ENCODE assay signal across 8 mouse cellular contexts in the genomic region with DNA sequence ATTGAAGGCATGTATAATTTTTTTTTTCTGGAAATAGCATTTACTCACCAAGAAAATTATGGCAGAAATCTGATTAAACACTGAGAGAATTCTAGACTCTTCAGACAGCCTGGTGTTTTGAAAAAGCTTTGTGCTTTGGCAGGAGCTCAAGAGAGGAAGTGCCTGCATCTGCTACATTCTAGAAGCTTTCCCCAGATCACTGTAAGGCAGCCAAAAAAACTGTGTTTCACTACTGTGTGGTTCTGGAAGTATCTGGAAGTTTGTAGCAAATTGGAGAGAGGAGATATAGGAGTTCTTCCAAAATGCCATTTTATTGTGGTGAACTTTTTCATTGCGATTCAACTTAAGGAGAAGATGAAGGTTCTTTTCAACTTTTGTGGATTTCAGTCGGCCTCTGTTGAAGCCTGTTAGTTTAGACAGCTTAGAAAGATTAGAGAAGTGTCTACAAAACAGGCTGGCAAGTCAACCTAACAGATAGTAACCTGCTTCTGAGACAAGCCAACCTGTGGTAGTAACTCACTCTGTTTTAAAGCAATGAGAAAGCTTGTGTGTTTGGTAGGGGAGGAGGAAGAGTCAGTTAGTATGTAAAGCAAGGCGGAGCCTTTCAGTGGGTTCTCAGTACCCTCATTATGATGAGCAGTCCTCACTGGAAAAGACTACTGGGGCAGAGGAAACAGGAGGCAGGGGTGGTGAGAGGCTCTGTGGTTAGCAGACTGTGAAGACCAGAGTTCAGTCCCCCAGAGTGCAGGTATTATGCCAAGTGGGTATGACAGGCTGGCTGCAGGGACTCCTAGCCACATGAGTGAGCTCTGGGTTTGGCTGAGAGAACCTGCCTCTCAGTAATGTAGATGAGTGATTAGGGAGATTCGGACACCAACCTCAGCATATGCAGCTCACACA. TPM values are rescaled to one million over a fixed set of nuclear protein-coding genes. Genes with fewer than 3 reads are reported as not detected.
DNase-seq lines count a peak whose midpoint lies in the region; ATAC-seq and TF ChIP-seq lines count a peak whose summit lies in the region.

No protein-coding gene starts in this region.

- no peaks in the 10 kb centered on the region for H3K9me3 ChIP-seq in embryonic facial prominence, embryonic 14.5 days (ENCODE audit: control insufficient read depth, low read length)
- H3K9me3 ChIP-seq in heart, embryonic 16.5 days (replicated peaks; ENCODE audit: control insufficient read depth, low read length): no peaks in the 10 kb centered on the region
- no peaks in the 10 kb centered on the region for H3K9me3 ChIP-seq in lung, embryonic 16.5 days (ENCODE audit: control insufficient read depth, low read length)

- DNase-seq in adrenal gland, postnatal 10 days: peak; percentile 26
- no peak for DNase-seq in adrenal gland, adult 8-10 months
- DNase-seq in MN1 (ENCODE audit: low spot score): peak; percentile 45
- peak; percentile 93 for DNase-seq in embryonic facial prominence, embryonic 14.5 days (ENCODE audit: low spot score)
- DNase-seq in layer of hippocampus, adult 2 months (ENCODE audit: low spot score in 2 of 2): peak; percentile 65 to 89
- DNase-seq in thymus, postnatal 0 days (ENCODE audit: low spot score): peak; percentile 42

- peaks cover 12% of the 10 kb centered on the region for H3K4me1 ChIP-seq in embryonic facial prominence, embryonic 14.5 days (ENCODE audit: control insufficient read depth, insufficient read depth, low read length)
- peaks cover 26% of the 10 kb centered on the region for H3K4me1 ChIP-seq in heart, embryonic 16.5 days (ENCODE audit: control insufficient read depth, insufficient read depth, low read length)
- H3K4me1 ChIP-seq in lung, embryonic 16.5 days (replicated peaks; ENCODE audit: control insufficient read depth, insufficient read depth, low read length): peaks cover 15% of the 10 kb centered on the region

- H3K4me3 ChIP-seq in embryonic facial prominence, embryonic 14.5 days (ENCODE audit: low read depth, low read length): no peak overlapping the region
- no peak overlapping the region for H3K4me3 ChIP-seq in heart, embryonic 16.5 days (ENCODE audit: low read length)
- no peak overlapping the region for H3K4me3 ChIP-seq in layer of hippocampus, adult 2 months
- no peak overlapping the region for H3K4me3 ChIP-seq in lung, embryonic 16.5 days (ENCODE audit: low read length)

- no peak for TF ChIP-seq CTCF in layer of hippocampus, adult 2 months (conservative IDR thresholded peaks at IDR 0.05)

- H3K36me3 ChIP-seq in embryonic facial prominence, embryonic 14.5 days (ENCODE audit: control insufficient read depth, insufficient read depth, low read length): peaks cover 30% of the 10 kb centered on the region
- H3K36me3 ChIP-seq in heart, embryonic 16.5 days (ENCODE audit: control insufficient read depth, insufficient read depth): peaks cover 13% of the 10 kb centered on the region
- peaks cover 14% of the 10 kb centered on the region for H3K36me3 ChIP-seq in lung, embryonic 16.5 days (ENCODE audit: control insufficient read depth, insufficient read depth, low read length)

- H3K27me3 ChIP-seq in embryonic facial prominence, embryonic 14.5 days (replicated peaks; ENCODE audit: control insufficient read depth, insufficient read depth, low read length): no peaks in the 10 kb centered on the region
- H3K27me3 ChIP-seq in heart, embryonic 16.5 days (ENCODE audit: control insufficient read depth, insufficient read depth, low read length): no peaks in the 10 kb centered on the region
- H3K27me3 ChIP-seq in lung, embryonic 16.5 days (ENCODE audit: control insufficient read depth, insufficient read depth, low read depth, low read length): no peaks in the 10 kb centered on the region

- H3K9ac ChIP-seq in embryonic facial prominence, embryonic 14.5 days (ENCODE audit: low read depth, low read length): no peak overlapping the region
- no peak overlapping the region for H3K9ac ChIP-seq in heart, embryonic 16.5 days (ENCODE audit: low read length)
- no peak overlapping the region for H3K9ac ChIP-seq in lung, embryonic 16.5 days (ENCODE audit: low read length)

- no peak overlapping the region for H3K4me2 ChIP-seq in embryonic facial prominence, embryonic 14.5 days (ENCODE audit: low read depth, low read length)
- H3K4me2 ChIP-seq in heart, embryonic 16.5 days (ENCODE audit: low read depth, low read length): no peak overlapping the region
- no peak overlapping the region for H3K4me2 ChIP-seq in lung, embryonic 16.5 days (ENCODE audit: low read depth, low read length)

- peak overlapping the region; percentile 72 for H3K27ac ChIP-seq in embryonic facial prominence, embryonic 14.5 days (replicated peaks; ENCODE audit: low read depth, low read length)
- H3K27ac ChIP-seq in heart, embryonic 16.5 days (ENCODE audit: low read length): peak overlapping the region; percentile 46
- H3K27ac ChIP-seq in layer of hippocampus, adult 2 months: peak overlapping the region; percentile 67
- H3K27ac ChIP-seq in lung, embryonic 16.5 days (ENCODE audit: low read length): peak overlapping the region; percentile 52; the same call in 1 of the 2 replicates

- 67% methylated on average over 4 of the region's 4 CpGs for WGBS in embryonic facial prominence, embryonic 14.5 days
- 55% methylated on average over 4 of the region's 4 CpGs for WGBS in heart, embryonic 16.5 days
- WGBS in lung, embryonic 16.5 days: 59% methylated on average over 4 of the region's 4 CpGs

- no peak for ATAC-seq in embryonic facial prominence, embryonic 14.5 days (ENCODE audit: low read depth)
- ATAC-seq in heart, embryonic 16.5 days (replicated peaks; ENCODE audit: extremely low read depth, insufficient read depth, low FRiP score): peak; percentile 37
- ATAC-seq in lung, embryonic 16.5 days (ENCODE audit: low read depth): peak; percentile 69

RNA-seq across cellular contexts. Expression of a gene that starts 12.1 kb away (rescaled TPM):
- total RNA-seq in adrenal gland, postnatal 10 days (2021): 10 to 100 TPM; 22.1 to 25.3 TPM
- total RNA-seq in adrenal gland, adult 8-10 months (2022): 10 to 100 TPM; 32.5 to 73.9 (median 37.1) TPM
- polyA plus RNA-seq in embryonic facial prominence, embryonic 14.5 days (2014; fragmentation: Nextera tagmentation; extraction: Ambion mirVana): 120 and 121 TPM in 2 replicates
- 57.9 and 58.8 TPM in 2 replicates for polyA plus RNA-seq in heart, embryonic 16.5 days (2015; fragmentation: Nextera tagmentation; extraction: Ambion mirVana)
- 10 to 100 TPM; 41.9 to 48.9 TPM for total RNA-seq in layer of hippocampus, adult 2 months (2021)
- 78.7 and 81.8 TPM in 2 replicates for polyA plus RNA-seq in lung, embryonic 16.5 days (2015; fragmentation: Nextera tagmentation; extraction: Ambion mirVana)
- polyA plus RNA-seq in thymus, postnatal 0 days (2015; fragmentation: Nextera tagmentation; extraction: Ambion mirVana): 16.3 and 18.2 TPM in 2 replicates
